Mouse (Mus musculus) left cerebral cortex, adult 9 months (tissue): Measurements from ENCODE around the gene Mknk2.
"Not testable (repeated sequence)": the region's sequence is repeated elsewhere in the genome, so short reads cannot be mapped to it uniquely, and the experiment has no call there.

Experiments
- DNase-seq, 2 experiments: peaks; one replicate each; pipeline ENCODE4 v3.0.0; 2022; ENCODE audit warnings: low spot score in 2 of 2

Mknk2 gene

GRCm38 (mm10) chr10:80650392-80650791, 27.5 kb downstream of the Mknk2 start:
- peak in 1 of 2 experiments; percentile 53 for DNase-seq

DNA sequence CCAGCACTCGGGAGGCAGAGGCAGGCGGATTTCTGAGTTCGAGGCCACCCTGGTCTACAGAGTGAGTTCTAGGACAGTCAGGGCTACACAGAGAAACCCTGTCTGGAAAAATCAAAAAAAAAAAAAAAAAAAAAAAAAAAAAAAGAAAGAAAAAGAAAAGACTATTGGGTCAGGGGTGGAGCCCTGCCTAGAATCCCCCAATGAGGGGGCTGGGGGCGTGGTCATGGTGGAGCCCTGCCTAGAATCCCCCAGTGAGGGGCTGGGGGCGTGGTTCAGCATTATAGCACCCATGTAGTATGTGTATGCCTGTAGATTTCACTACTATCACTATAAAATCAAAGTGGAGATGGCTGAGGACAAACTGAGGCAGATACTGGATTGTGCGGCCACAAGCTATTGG, 28.0 kb downstream of the Mknk2 start:
- DNase-seq, result not testable (repeated sequence)

DNA sequence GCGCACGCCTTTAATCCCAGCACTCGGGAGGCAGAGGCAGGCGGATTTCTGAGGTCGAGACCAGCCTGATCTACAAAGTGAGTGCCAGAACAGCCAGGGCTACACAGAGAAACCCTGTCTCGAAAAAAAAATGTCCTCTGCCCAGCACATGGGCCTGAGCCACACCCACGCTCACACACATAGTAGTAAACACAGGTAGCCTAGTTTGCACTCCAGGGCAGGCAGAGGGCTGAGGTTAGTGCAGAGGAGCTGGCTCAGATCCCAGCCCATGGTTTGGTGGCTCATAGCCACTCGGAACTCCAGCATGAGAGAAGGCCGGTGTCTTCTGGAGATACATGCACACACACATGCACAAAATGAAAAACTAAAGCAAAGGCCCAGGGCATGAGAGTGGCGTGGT, 31.0 kb downstream of the Mknk2 start:
- no peak for DNase-seq

DNA sequence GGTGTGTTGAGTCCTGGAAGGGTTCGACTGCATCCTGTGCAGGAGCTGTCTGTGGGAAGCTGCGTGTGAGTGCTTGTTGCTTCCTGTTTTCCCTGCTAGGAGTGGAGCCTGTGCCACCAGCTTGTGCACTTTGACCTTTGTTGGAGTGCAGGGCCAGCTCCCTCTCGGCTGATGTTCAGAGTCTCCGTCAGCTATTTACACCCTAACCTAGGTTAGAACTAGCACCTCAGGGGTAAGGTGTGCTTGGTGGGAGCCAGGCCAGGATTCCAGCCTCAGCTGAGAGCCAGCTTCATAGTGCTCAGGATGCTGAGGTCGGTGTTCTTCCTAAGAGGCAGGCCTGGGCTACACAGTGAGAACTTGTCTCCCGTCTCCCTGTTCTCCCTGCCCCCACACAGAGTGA, 42.6 kb downstream of the Mknk2 start:
- DNase-seq, result no peak

GRCm38 (mm10) chr10:80628925-80629324, 49.0 kb downstream of the Mknk2 start:
- no peak for DNase-seq

DNA sequence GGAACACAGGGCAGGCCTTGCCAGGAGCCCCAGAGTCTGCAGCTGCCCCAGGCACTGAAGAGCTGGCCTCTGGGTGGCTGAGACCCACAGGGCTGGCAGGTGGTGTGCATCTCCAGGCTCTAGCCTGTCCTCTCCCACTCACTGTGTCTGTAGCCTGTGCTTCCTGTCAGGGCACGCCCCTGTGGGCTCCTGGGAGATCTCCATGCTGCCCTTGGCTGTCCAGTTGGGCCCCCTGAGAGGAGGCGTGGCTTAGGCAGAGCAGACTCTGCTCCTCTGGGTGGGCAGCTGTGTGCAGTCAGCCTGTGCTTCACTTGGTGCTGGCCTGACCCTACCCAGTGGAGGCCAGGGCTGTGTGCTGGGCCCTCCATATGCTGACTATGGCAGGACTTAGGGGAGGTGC, 50.2 kb downstream of the Mknk2 start:
- DNase-seq, result no peak

DNA sequence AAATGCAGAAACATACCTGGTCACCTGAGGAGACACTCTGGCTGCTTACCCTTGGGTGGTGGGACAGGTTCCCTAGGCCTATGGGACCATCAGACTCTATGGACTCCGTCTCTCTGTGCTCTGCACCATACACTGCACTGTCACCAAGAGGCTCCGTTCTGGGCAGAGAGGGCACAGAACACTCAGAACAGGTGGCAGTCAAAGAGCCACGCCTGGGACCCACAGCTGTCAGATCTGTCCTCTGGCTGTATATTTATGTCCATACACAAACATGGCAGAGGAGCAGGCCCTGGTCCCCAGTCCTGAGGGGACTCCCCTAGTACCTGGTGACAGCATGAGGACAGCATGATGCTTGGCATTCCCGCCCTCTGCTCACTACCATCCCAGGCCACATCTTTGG, 52.1 kb downstream of the Mknk2 start:
- DNase-seq, result no peak

DNA sequence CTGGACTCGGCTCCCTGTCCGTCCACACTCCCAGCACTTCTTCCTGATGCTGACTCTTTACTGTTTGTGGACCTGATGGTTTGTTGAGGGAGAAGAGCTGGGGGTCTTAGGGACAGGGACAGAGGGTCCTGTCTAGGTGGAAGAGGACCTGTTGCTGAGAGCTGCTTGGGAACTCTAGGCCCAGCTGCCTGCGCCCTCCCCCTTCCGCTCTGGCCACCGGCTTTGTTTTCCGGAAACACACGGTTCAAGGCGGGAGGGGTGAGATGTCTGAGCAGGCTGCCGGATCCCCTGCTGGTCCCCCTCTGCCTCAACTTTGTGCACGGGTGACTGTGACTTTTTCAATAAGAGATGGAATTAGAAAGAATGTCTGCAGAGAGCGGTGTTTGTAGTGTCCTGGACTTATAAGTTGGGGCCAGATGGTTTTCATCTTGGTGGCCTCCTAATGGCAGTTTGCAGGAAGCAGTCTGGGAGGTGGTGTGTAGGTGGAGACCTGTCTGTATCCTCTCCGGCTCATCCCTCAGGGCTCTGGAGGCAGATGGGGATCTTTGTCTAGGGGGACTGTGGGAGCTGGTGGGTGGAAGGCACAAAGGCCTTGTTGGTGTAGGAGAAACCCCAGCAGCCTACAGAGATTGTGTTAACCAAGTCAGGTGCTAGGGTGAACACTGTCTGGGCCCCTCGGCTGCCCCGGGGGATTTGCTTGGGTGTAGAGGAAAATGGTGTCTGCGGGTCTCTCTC, 54.3 kb downstream of the Mknk2 start:
- DNase-seq, result peak in 1 of 2 experiments; percentile 45

GRCm38 (mm10) chr10:80622661-80623456, 55.1 kb downstream of the Mknk2 start, which contains the start of gene Csnk1g2:
Csnk1g2 (plus strand) TSS chr10:80622838.
- peak in 1 of 2 experiments; percentile 40 for DNase-seq

DNA sequence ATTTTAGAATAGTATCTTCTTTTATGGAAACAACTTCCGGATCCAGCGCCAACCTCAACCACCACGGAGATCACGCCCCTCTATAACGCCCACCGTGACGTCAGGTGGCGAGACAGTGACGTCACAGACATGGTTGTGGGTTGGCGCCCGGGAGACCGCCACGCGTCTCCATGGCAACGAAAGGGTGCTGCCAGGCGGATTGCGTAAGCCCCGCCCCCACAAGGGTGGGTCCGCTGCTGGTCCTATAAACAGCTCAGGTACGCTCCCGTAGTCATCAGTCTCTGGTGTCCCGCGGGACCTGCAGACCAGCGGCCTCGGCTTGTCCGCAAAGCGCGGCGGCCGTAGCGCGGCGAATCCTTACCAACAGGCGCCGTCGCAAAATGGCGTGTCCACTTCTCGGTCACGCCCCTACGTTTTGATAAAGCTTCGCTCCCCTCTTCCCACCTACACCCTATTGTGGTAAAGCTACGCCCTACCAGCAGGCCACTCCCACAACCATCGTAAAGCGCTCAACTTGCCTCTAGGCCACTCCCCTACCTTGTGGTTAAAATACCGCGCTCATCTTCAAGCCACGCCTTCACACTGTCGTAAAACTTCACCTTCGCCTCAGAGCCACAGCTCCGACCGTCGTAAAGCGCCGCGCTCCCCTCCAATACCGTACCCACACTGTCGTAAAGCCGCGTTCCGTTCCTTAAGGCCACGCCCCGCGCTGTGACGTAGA, 55.8 kb downstream of the Mknk2 start:
- peak; percentile 99 to 100 for DNase-seq

GRCm38 (mm10) chr10:80621690-80621939, 56.3 kb downstream of the Mknk2 start:
- DNase-seq, result no peak

DNA sequence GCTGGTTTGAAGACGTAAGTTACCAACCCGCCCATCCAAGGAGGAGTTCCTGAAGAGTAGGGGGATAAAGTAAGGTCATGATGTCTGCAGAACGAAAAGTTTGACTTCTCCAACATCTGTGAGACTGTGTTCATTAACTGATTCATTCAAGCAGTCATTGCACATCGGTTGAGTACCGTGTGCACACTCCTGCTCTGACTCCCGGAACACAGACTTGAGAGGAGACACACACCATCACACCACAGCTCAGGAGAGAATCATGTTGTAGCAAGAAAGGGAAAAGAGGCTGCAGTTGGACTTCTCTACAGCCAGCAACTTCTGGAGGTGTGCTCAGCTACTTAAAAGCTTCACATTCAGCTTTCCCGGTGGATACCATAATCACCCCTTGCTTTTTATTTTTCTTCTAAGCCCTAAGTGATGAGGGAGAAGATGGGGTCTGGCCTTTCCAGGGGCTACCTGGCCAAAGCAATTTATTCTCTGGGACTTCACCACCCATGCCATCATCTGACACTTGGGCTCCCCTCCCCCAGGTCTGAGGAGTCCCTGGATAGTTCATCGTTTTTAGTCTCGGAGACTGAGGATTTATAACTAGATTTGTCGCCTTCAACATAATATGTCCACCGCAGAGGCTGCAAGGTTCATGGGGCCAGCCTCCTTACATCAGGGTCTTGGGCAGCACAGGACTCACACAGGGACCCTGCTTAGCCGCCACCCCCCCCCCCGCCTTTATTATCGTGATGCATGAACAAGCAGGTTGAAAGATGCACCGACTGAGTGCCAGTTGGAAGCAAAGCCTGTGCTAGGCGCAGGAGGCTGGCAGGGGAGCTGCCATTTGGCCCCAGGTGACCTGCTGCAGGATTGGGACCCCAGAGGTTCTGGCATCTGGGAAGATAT, 56.9 kb downstream of the Mknk2 start:
- DNase-seq, result no peak

DNA sequence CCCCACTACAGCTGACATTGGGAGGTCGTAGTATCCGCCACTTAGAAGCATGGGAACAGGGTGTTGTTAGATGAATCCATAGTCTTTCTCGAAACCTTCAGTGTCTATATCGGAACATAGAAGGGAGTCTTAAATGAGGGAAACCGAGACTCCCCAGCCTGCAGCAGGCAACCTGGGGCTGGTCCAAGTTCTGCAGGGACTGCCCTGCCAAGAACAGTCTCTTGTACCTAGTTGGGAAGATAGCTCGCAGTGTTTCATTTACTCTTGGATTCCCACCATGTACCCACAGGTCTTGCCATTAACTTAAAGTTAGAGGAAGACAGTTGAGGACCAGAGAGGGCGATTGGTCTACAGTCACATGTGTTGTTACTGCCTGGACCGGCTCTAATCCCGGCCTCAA, 57.5 kb downstream of the Mknk2 start:
- no peak for DNase-seq

DNA sequence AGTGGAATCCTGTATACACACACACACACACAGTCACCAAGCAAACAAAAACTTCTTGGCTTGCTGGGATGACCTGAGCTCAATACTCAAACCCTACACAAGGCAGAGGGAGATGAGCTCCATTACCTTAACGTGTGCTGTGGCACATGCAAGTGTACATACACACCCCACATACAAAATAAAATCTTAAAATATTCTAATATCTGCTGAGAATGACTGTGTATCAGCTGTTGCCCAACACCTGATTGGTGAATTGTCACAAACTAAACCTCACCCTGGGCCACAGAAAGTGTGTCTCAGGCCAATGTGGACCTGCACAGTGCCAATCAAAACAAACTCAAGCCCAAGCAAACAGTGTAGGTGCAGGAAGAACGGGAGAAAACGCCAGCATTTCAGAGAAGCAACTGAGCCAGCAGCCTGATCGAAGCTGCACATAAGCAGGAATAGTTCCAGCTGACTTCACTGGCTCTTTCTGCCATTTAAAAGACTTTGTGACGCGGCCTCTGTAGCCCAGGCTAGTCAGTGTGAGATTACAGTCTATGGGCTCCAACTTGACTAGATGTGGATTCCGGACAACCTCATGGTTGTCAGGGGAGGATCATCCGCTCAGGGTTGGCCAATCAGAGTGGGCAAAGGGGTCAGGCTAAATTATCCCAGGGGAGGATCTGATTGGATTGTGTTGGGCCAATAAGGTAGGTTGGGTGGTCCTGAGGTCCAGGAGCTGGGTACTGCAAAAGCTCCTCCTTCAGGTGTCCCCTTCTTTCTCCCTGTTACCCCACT, 58.3 kb downstream of the Mknk2 start:
- DNase-seq, result no peak

DNA sequence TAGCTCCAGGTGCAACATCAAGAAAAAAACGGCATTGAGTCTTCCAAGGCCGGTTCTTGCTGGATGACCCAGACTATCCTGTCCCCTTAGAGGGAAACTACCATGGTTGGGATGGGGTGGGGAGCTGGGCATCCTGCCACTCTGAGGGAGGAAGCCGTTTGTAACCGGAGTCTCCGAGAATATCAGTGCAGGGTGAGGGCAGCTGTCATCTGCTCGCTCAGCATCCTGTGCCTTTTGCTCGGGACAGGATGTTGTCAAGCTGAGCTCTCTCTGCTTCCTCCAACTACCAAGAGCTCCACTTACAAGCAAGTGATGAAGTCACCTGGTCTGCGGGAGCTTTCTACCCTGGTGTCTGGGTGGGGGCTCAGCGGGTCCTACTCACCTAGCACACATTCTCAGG, 59.7 kb downstream of the Mknk2 start:
- no peak for DNase-seq
